Mouse (Mus musculus) kidney, postnatal 4 days (tissue): ENCODE measurements at regions not wholly inside any gene's neighbourhood (a gene's known extent, or its start where the extent isn't known, plus 50 kb on each side); places are given as distances from the start of the nearest gene placed in this dataset.
A peak's percentile ranks its signal among the peaks of the same experiment; 100 is the strongest.

Source experiments
- DNase-seq, 2 experiments: peaks; one replicate each; pipeline ENCODE4 v3.0.0; 2021; ENCODE audit warnings: mixed read lengths in 2 of 2

- no peak for DNase-seq
Observed at GRCm38 (mm10) chr19:55011341-55011740, 115.7 kb downstream of the Gpam start.

DNA sequence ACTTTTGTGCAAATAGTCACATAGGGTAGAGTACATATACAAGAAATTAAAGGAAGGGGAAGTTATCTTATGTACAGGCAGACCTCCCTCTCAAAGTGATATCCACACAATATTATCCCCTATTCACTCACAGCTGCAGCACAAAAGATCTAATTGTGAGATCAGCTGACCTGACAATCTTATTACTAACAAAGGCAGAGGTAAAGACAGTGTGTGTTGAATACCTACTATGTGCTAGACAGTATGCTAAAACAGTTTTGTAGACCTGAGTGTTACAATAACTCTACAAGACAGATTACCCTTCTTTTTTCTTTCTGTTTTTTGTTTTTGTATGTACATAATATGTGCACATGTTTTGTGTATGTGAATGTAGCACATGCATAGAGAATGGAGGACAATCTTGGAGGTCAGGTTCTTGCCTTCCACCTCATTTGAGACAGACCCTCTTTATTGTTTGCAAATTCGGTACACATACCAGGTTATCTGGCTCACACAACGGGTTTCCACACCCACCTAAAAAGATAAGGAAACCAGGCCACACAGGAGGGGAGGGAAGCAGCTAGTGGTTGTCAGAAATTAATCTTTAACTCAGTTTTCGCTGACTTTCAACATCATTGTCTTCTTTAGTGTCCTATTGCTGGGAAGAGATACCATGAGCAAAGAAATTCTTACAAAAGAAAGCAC lies 118.4 kb downstream of the Gpam start:
- no peak for DNase-seq

- no peak for DNase-seq
Observed at GRCm38 (mm10) chr19:54989982-54990381, 137.1 kb downstream of the Gpam start.

- DNase-seq: no peak
Observed at GRCm38 (mm10) chr19:54984541-54984940, 142.5 kb downstream of the Gpam start.

DNA sequence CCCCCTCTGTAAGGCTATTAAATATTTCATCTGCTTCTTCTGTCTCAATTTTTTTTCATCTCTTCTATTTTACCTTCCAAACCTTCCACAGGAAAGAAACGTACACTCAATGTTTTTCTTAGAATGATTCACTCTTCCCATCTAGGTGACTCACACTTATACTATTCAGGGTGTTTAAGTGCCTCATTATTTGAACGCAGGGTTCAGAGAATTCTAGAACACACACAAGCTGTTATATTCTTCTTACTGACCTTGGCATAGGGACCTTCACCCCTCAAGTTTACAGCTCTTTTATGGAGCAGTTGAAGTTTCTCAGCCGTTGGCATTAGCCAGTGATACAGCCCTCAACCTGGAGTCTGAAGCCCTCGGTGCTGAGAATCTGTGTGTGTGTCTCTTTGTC lies 144.2 kb downstream of the Gpam start:
- no peak for DNase-seq

- no peak for DNase-seq
Observed at GRCm38 (mm10) chr19:54971440-54972211, 155.4 kb downstream of the Gpam start.

GRCm38 (mm10) chr19:54958328-54958727 lies 168.7 kb downstream of the Gpam start:
- DNase-seq: no peak

GRCm38 (mm10) chr19:54955096-54955495 lies 171.9 kb downstream of the Gpam start:
- no peak for DNase-seq

DNA sequence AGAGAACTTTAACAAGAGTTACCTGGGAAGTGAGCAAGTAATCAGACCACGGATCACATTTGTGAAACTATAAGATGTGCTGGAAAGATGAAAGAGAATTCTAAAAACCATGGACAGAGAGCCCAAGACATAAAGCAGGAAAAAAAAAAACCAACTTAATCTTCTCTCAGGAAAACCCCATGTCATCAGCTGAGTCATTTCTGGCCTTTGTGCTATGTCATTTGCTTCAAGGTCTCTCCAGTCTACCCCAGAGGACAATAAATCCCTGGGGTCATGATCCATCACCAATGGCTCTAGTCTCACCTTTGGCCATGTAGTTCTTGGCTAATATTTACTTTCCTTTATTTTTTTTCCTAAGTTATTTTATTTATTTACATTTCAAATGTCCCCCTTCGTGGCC lies 174.5 kb downstream of the Gpam start:
- no peak for DNase-seq

- DNase-seq: no peak
Observed at GRCm38 (mm10) chr19:54948359-54949127, 178.5 kb downstream of the Gpam start.

GRCm38 (mm10) chr19:54947583-54947982 lies 179.5 kb downstream of the Gpam start:
- no peak for DNase-seq

GRCm38 (mm10) chr19:54932579-54932978 lies 194.5 kb downstream of the Gpam start:
- no peak for DNase-seq

GRCm38 (mm10) chr19:54925888-54926287 lies 201.2 kb downstream of the Gpam start:
- no peak for DNase-seq

- no peak for DNase-seq
Observed at GRCm38 (mm10) chr19:54919597-54919996, 207.4 kb downstream of the Gpam start.

DNA sequence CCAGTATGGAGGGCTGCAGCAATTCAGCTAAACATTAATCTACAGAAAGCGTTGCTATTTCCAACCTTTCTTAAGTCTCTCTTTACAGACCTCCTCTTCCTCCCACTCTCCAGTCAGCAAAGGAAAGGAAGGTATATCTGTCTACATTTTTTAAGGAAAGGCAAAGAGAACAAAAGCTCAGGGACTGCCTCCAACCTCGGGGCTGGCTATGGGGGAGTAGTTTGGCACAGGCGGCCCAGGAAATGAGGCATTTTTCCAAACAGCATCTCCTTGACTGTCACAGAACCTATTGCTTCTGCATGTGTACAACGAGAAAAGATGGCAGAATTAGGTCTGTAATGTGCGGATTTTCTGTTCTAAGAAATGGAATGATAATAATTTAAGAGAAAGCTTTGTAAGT lies 233.4 kb downstream of the Gpam start:
- no peak for DNase-seq

- no peak for DNase-seq
Observed at GRCm38 (mm10) chr19:54867078-54867477, 260.0 kb downstream of the Gpam start.

GRCm38 (mm10) chr19:54855190-54855589 lies 271.8 kb downstream of the Gpam start:
- no peak for DNase-seq

- no peak for DNase-seq
Observed at GRCm38 (mm10) chr19:54838231-54838630, 288.8 kb downstream of the Gpam start.

DNA sequence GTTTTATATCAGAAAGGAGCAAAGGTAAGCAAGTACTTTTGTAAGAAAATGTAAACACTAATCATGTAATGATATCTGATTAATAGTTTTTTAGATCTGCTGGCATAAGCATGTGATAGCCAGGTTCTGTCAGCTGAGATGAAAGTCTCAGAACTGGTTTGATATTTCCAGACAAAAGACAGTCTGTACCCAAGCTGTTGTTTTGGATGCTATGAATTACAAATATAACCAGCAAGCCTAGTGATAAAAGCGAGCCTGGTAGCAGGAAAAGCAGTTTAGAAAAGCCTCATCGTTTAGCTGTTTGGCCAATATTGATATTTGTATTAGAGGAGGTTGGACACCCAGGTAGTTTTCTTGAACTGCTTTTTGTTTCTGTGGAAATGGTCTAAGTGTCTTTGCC lies 290.6 kb downstream of the Gpam start:
- DNase-seq: no peak

DNA sequence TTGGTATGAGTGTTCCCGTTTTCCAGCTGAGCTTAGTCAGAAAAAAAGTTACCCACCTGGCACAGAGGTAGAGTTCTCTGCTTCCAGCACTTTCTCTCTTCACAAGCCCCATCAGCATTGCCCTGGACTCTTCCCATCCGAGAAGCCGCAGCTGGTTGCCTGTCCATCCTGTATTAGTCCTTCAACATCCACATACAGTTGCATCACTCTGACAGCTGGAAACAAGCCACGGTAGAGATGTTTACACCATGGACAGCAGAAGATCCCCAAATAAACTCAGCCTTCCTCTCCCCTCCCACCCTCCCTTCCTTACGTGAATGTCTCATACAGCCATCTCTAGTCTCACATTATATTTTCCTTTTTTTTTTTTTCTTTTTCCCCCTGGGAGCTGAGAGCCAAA lies 304.9 kb downstream of the Gpam start:
- no peak for DNase-seq

- peak in 1 of 2 experiments; percentile 12 for DNase-seq
Observed at GRCm38 (mm10) chr19:54820587-54820986, 306.5 kb downstream of the Gpam start.

GRCm38 (mm10) chr19:54801123-54801742 lies 325.8 kb downstream of the Gpam start:
- no peak for DNase-seq

- DNase-seq: no peak
Observed at GRCm38 (mm10) chr19:54787171-54787570, 339.9 kb downstream of the Gpam start.
